Mouse (Mus musculus): ENCODE results near the gene Aqp9.

GRCm38 (mm10) chr9:71164353-71164752 lies 4.1 kb downstream of the Aqp9 start:
- no peak for TF ChIP-seq USF1 (IDR thresholded peaks at IDR 0.05; ENCODE audit: low read depth, low read length)
- TF ChIP-seq TCF12 (IDR thresholded peaks at IDR 0.05; ENCODE audit: low read depth, low read length), result no peak
- no peak for TF ChIP-seq CHD2 (IDR thresholded peaks at IDR 0.05; ENCODE audit: low read length)
- TF ChIP-seq POLR2A (IDR thresholded peaks at IDR 0.05; ENCODE audit: control insufficient read depth in 1 of 2, insufficient read depth in 1 of 2, low read depth in 1 of 2, low read length in 2 of 2, poor library complexity in 1 of 2), result no peak
- TF ChIP-seq RAD21 (IDR thresholded peaks at IDR 0.05; ENCODE audit: low read depth, low read length), result no peak
- no peak for TF ChIP-seq POLR2AphosphoS2 (IDR thresholded peaks at IDR 0.05; ENCODE audit: low read length)
- TF ChIP-seq CTCF (IDR thresholded peaks at IDR 0.05 in 2 of 3, conservative IDR thresholded peaks at IDR 0.05 in 1 of 3; ENCODE audit: control insufficient read depth in 1 of 3, insufficient read depth in 1 of 3, low read depth in 2 of 3, low read length in 3 of 3, poor library complexity in 1 of 3, severe bottlenecking in 1 of 3), result no peak
- TF ChIP-seq TAL1 (IDR thresholded peaks at IDR 0.05; ENCODE audit: low read length), result no peak
- no peak for TF ChIP-seq CHD1 (IDR thresholded peaks at IDR 0.05; ENCODE audit: low read depth, low read length)
- TF ChIP-seq ZMIZ1 (IDR thresholded peaks at IDR 0.05; ENCODE audit: low read depth, low read length), result no peak
- no peak for TF ChIP-seq MAFK (IDR thresholded peaks at IDR 0.05; ENCODE audit: borderline replicate concordance, low read depth, low read length)
- no peak for TF ChIP-seq GATA1 (IDR thresholded peaks at IDR 0.05; ENCODE audit: low read depth, low read length)
- TF ChIP-seq ZC3H11A (IDR thresholded peaks at IDR 0.05; ENCODE audit: low read depth, low read length), result no peak
- TF ChIP-seq MXI1 (IDR thresholded peaks at IDR 0.05; ENCODE audit: low read depth, low read length), result no peak

All from MEL (cell line).